Mouse (Mus musculus): Measurements from ENCODE around the gene Gm13289.
"Not testable (repeated sequence)": the region's sequence is repeated elsewhere in the genome, so short reads cannot be mapped to it uniquely, and the experiment has no call there.

- TF ChIP-seq EP300, CTCF (IDR thresholded peaks at IDR 0.05; ENCODE audit: low read depth): not testable (repeated sequence)
Observed at GRCm38 (mm10) chr4:88805761-88806160, 29.0 kb downstream of the Gm13289 start.
